10 mouse cellular contexts compared by ENCODE assay signal in the genomic region with DNA sequence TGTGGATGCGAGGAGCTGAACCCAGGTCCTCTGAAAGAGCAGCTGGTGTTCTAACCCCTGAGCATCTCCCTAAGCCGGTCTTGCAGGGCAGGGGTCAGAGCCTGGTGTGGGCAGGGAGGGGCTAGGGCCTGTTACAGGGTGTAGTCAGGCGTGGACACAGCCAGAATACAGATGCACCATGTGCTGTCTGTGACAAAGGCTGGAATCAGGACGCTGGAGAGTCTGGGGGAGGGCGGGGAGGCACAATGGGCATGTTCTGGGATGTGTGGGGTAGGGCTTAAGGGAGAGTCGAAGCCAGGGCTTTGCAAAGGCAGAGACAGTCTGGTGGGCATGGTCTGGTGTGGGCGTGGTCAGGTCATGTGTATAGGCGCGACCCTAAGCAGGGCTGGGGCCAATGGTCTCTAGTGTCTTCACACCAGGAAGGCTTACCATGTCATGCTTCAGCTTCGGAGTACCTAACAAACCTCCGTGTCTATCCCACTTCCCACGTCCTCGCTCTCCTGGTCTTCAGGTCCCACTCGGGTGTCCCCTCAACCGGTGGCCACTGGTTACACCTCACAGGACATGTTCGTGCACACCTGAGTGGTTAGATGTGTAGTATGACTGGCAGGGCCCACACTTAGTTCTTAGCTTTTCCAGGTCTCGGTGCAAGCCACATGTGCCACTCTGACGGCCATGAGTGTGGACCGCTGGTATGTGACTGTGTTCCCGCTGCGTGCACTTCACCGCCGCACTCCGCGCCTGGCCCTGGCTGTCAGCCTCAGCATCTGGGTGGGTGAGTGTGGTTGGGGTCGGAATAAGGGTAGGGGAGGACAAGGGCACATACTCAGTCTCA. TPM values are rescaled to one million over a fixed set of nuclear protein-coding genes. Genes with fewer than 3 reads are reported as not detected.
DNase-seq lines count a peak whose midpoint lies in the region; ATAC-seq and TF ChIP-seq lines count a peak whose summit lies in the region.
"Had no signal": no experiment of that assay in that cellular context is flagged by ENCODE, and none has a peak within 500 bp of the region (broad histone marks: within the 10 kb centered on the region; RNA-seq: fewer than 3 reads in every experiment).

No protein-coding gene starts in this region.

- ATAC-seq in megakaryocyte, adult 5-6 weeks (ENCODE audit: poor library complexity, severe bottlenecking) = no peak
- ATAC-seq in limb, embryonic 11.5 days (ENCODE audit: insufficient number of reproducible peaks, low FRiP score, low TSS enrichment, low read depth) = 0 out of 2 replicates have a peak, but pooled peaks have one; percentile 2
- ATAC-seq in CD4-positive, CD25-positive, alpha-beta regulatory T cell, adult 4 months = no peak

- DNase-seq in cerebellum, adult 2 months = peak; percentile 19 to 38
- DNase-seq in cerebellum, adult 18-20 months = no peak
- DNase-seq in limb, embryonic 11.5 days (ENCODE audit: low spot score) = peak; percentile 35
- peak; percentile 70 for DNase-seq in retina, postnatal 1 day
- no peak for DNase-seq in left cerebral cortex, postnatal 4 days
- DNase-seq: adrenal gland, postnatal 36 days had no signal

- TF ChIP-seq POLR2A in cerebellum, adult 2 months (IDR thresholded peaks at IDR 0.05; ENCODE audit: borderline replicate concordance, insufficient read depth, low read length) = no peak

- WGBS in cerebellum, adult 2 months = 55% methylated on average over 26 of the region's 26 CpGs
- WGBS in limb, embryonic 11.5 days = 20% methylated on average over 26 of the region's 26 CpGs

- peaks cover 21% of the 10 kb centered on the region for H3K36me3 ChIP-seq in megakaryocyte, embryonic 14.5 days (replicated peaks; ENCODE audit: low read length)
- no peaks in the 10 kb centered on the region for H3K36me3 ChIP-seq in limb, embryonic 11.5 days (ENCODE audit: control insufficient read depth, insufficient read depth, low read length)

- H3K27me3 ChIP-seq in cerebellum, adult 2 months (ENCODE audit: control insufficient read depth, insufficient read depth, low read length) = no peaks in the 10 kb centered on the region
- H3K27me3 ChIP-seq in megakaryocyte, embryonic 14.5 days (replicated peaks) = peaks cover 19% of the 10 kb centered on the region
- H3K27me3 ChIP-seq in limb, embryonic 11.5 days (ENCODE audit: control insufficient read depth, insufficient read depth, low read length) = peaks cover 61% of the 10 kb centered on the region

- H3K4me3 ChIP-seq in cerebellum, adult 2 months (replicated peaks; ENCODE audit: insufficient read depth, low read depth, low read length) = no peak overlapping the region
- peak overlapping the region; percentile 30 for H3K4me3 ChIP-seq in megakaryocyte, embryonic 14.5 days (replicated peaks)
- peak overlapping the region; percentile 25 for H3K4me3 ChIP-seq in limb, embryonic 11.5 days (ENCODE audit: low read depth, low read length)
- H3K4me3 ChIP-seq: erythroblast, embryonic 14.5 days had no signal

- peaks cover 11% of the 10 kb centered on the region; the same call in 1 of the 2 replicates for H3K4me1 ChIP-seq in cerebellum, adult 2 months (ENCODE audit: control insufficient read depth, insufficient read depth, low read length)
- peaks cover 83% of the 10 kb centered on the region for H3K4me1 ChIP-seq in megakaryocyte, embryonic 14.5 days
- H3K4me1 ChIP-seq in limb, embryonic 11.5 days (ENCODE audit: control insufficient read depth, insufficient read depth, low read length) = peaks cover 39% of the 10 kb centered on the region

- peak overlapping the region; percentile 2; the same call in 1 of the 2 replicates for H3K4me2 ChIP-seq in limb, embryonic 11.5 days (ENCODE audit: low read depth, severe bottlenecking)

- intact Hi-C loops in left cerebral cortex, postnatal 4 days (cut with DNase I) = loop anchor here (10.0 kb wide), 1 partner anchor 85 kb away; no protein-coding TSS in a partner anchor

- H3K9me3 ChIP-seq in megakaryocyte, embryonic 14.5 days = 0 out of 2 replicates have a peak, but pooled peaks cover 6% of the 10 kb centered on the region
- peaks cover 3% of the 10 kb centered on the region; the same call in 1 of the 2 replicates for H3K9me3 ChIP-seq in limb, embryonic 11.5 days (ENCODE audit: control insufficient read depth, low read length)

- no peak for TF ChIP-seq CTCF in cerebellum, adult 2 months (IDR thresholded peaks at IDR 0.05; ENCODE audit: borderline replicate concordance, insufficient read depth, low read depth, low read length)

- H3K27ac ChIP-seq in cerebellum, adult 2 months (ENCODE audit: insufficient read depth, low read length) = no peak overlapping the region
- no peak overlapping the region for H3K27ac ChIP-seq in limb, embryonic 11.5 days (replicated peaks; ENCODE audit: low read depth, low read length)

- H3K9ac ChIP-seq in limb, embryonic 11.5 days (ENCODE audit: low read length) = no peak overlapping the region; the same call in 1 of the 2 replicates

RNA-seq across cellular contexts. Expression of a gene that starts 0.7 kb away (rescaled TPM):
- polyA plus RNA-seq in cerebellum, adult 2 months (2012; rRNA removed) = 156 and 162 TPM in 2 replicates
- 418 and 597 TPM in 2 replicates for polyA plus RNA-seq in megakaryocyte, embryonic 14.5 days (2012; ENCODE audit: insufficient read depth, low replicate concordance)
- 118 and 121 TPM in 2 replicates for total RNA-seq in megakaryocyte, adult 5-6 weeks (2015)
- 92.1 and 134 TPM in 2 replicates for total RNA-seq in megakaryocyte, adult 5-6 weeks (2017)
- 133 and 138 TPM in 2 replicates for polyA plus RNA-seq in limb, embryonic 11.5 days (2014; fragmentation: Nextera tagmentation; extraction: Ambion mirVana)
- total RNA-seq in left cerebral cortex, postnatal 4 days (2021) = 100 to 1,000 TPM; 307 to 309 TPM
- 100 to 1,000 TPM in 1 of 2 experiments, 10 to 100 TPM in 1; 93.5 to 104 TPM for polyA plus RNA-seq in CD4-positive, CD25-positive, alpha-beta regulatory T cell, adult 4 months (2017; shearing (Covaris generic))

RNA-seq across cellular contexts. Expression of a gene that starts 3.5 kb away (rescaled TPM):
- 12.1 and 12.8 TPM in 2 replicates for polyA plus RNA-seq in cerebellum, adult 2 months (2012; rRNA removed)
- polyA plus RNA-seq in megakaryocyte, embryonic 14.5 days (2012; ENCODE audit: insufficient read depth, low replicate concordance) = 2.7 and 4.5 TPM in 2 replicates
- 0.18 and 0.29 TPM in 2 replicates for total RNA-seq in megakaryocyte, adult 5-6 weeks (2015)
- total RNA-seq in megakaryocyte, adult 5-6 weeks (2017) = 0.26 and 0.77 TPM in 2 replicates
- polyA plus RNA-seq in limb, embryonic 11.5 days (2014; fragmentation: Nextera tagmentation; extraction: Ambion mirVana) = 0.21 and 0.34 TPM in 2 replicates
- total RNA-seq in left cerebral cortex, postnatal 4 days (2021) = 1 to 10 TPM; 5.0 to 6.8 TPM
- under 1 TPM in 1 of 2 experiments, not detected in 1; 0.09 TPM for polyA plus RNA-seq in CD4-positive, CD25-positive, alpha-beta regulatory T cell, adult 4 months (2017; shearing (Covaris generic))

RNA-seq across cellular contexts. Expression of a gene that starts 6.6 kb away (rescaled TPM):
- 4.7 TPM in 2 replicates for polyA plus RNA-seq in cerebellum, adult 2 months (2012; rRNA removed)
- polyA plus RNA-seq in megakaryocyte, embryonic 14.5 days (2012; ENCODE audit: insufficient read depth, low replicate concordance) = 89.7 and 142 TPM in 2 replicates
- total RNA-seq in megakaryocyte, adult 5-6 weeks (2015) = 36.7 and 38.7 TPM in 2 replicates
- 59.2 and 67.8 TPM in 2 replicates for total RNA-seq in megakaryocyte, adult 5-6 weeks (2017)
- polyA plus RNA-seq in limb, embryonic 11.5 days (2014; fragmentation: Nextera tagmentation; extraction: Ambion mirVana) = 11.8 and 12.9 TPM in 2 replicates
- total RNA-seq in left cerebral cortex, postnatal 4 days (2021) = 1 to 10 TPM; 6.3 to 9.5 TPM
- polyA plus RNA-seq in CD4-positive, CD25-positive, alpha-beta regulatory T cell, adult 4 months (2017; shearing (Covaris generic)) = 1 to 10 TPM; 2.7 to 3.3 TPM

RNA-seq across cellular contexts. Expression of a gene that starts 9.6 kb away (rescaled TPM):
- not detected in 2 replicates for polyA plus RNA-seq in cerebellum, adult 2 months (2012; rRNA removed)
- not detected in 2 replicates for polyA plus RNA-seq in megakaryocyte, embryonic 14.5 days (2012; ENCODE audit: insufficient read depth, low replicate concordance)
- total RNA-seq in megakaryocyte, adult 5-6 weeks (2015) = not detected in 2 replicates
- not detected in 2 replicates for total RNA-seq in megakaryocyte, adult 5-6 weeks (2017)
- polyA plus RNA-seq in limb, embryonic 11.5 days (2014; fragmentation: Nextera tagmentation; extraction: Ambion mirVana) = 6.7 TPM in 1 of 2 replicates, not detected in the other
- not detected for total RNA-seq in left cerebral cortex, postnatal 4 days (2021)
- polyA plus RNA-seq in CD4-positive, CD25-positive, alpha-beta regulatory T cell, adult 4 months (2017; shearing (Covaris generic)) = not detected
- total RNA-seq: adrenal gland, postnatal 36 days had no signal

RNA-seq across cellular contexts. Expression of a gene that starts 11.6 kb away (rescaled TPM):
- 46.5 and 47.4 TPM in 2 replicates for polyA plus RNA-seq in cerebellum, adult 2 months (2012; rRNA removed)
- 32.2 and 85.7 TPM in 2 replicates for polyA plus RNA-seq in megakaryocyte, embryonic 14.5 days (2012; ENCODE audit: insufficient read depth, low replicate concordance)
- total RNA-seq in megakaryocyte, adult 5-6 weeks (2015) = 12.0 and 13.6 TPM in 2 replicates
- 17.5 and 18.0 TPM in 2 replicates for total RNA-seq in megakaryocyte, adult 5-6 weeks (2017)
- polyA plus RNA-seq in limb, embryonic 11.5 days (2014; fragmentation: Nextera tagmentation; extraction: Ambion mirVana) = 43.1 and 43.8 TPM in 2 replicates
- 10 to 100 TPM; 56.4 to 59.6 TPM for total RNA-seq in left cerebral cortex, postnatal 4 days (2021)
- 1 to 10 TPM; 5.0 to 7.7 TPM for polyA plus RNA-seq in CD4-positive, CD25-positive, alpha-beta regulatory T cell, adult 4 months (2017; shearing (Covaris generic))

Comparison
In these comparisons a context has a peak if more than half of its experiments do, and no peak if none do; other contexts are left out.
1. DNase-seq: peak in cerebellum, adult 2 months (2 of 2), limb, embryonic 11.5 days (single experiment) and retina, postnatal 1 day (single experiment); none in cerebellum, adult 18-20 months (0 of 2) and left cerebral cortex, postnatal 4 days (single experiment).